Comparison of ENCODE assay signal across 22 mouse cellular contexts in genomic region chr13:19794486-19794885, GRCm38 (mm10). TPM values are rescaled to one million over a fixed set of nuclear protein-coding genes. Genes with fewer than 3 reads are reported as not detected.
A peak's percentile ranks its signal among the peaks of the same experiment; 100 is the strongest.
DNase-seq lines count a peak whose midpoint lies in the region; ATAC-seq and TF ChIP-seq lines count a peak whose summit lies in the region.
"Had no signal": no experiment of that assay in that cellular context is flagged by ENCODE, and none has a peak within 500 bp of the region (broad histone marks: within the 10 kb centered on the region; RNA-seq: fewer than 3 reads in every experiment).

No protein-coding gene starts in this region.

- 49% methylated on average over 6 of the region's 6 CpGs for WGBS in forebrain, embryonic 14.5 days
- WGBS in forebrain, embryonic 10.5 days: 77% methylated on average over 6 of the region's 6 CpGs
- 52% methylated on average over 6 of the region's 6 CpGs for WGBS in spleen, adult 2 months

- no peaks in the 10 kb centered on the region for H3K36me3 ChIP-seq in forebrain, embryonic 14.5 days (ENCODE audit: control insufficient read depth, insufficient read depth, low read length)
- no peaks in the 10 kb centered on the region for H3K36me3 ChIP-seq in forebrain, embryonic 10.5 days (replicated peaks)
- no peaks in the 10 kb centered on the region for H3K36me3 ChIP-seq in spleen, adult 2 months (ENCODE audit: control insufficient read depth, insufficient read depth, low read length)
- H3K36me3 ChIP-seq in splenic B cell, adult 2 months (ENCODE audit: control insufficient read depth, insufficient read depth, low read length, poor library complexity, severe bottlenecking): no peaks in the 10 kb centered on the region
- H3K36me3 ChIP-seq: embryonic facial prominence, embryonic 13.5 days; heart, embryonic 12.5 days; neural tube, embryonic 12.5 days had no signal

- intact Hi-C loops in left cerebral cortex, postnatal 25 days (cut with DNase I): no loop called here

- 0 out of 2 replicates have a peak, but pooled peaks have one; percentile 7 for ATAC-seq in forebrain, embryonic 14.5 days
- ATAC-seq: inflammation-experienced regulatory T-cells, adult 6 months had no signal

- TF ChIP-seq CTCF in spleen, adult 2 months (IDR thresholded peaks at IDR 0.05; ENCODE audit: extremely low read depth, insufficient read depth, insufficient read length, insufficient replicate concordance): no peak

- no peaks in the 10 kb centered on the region for H3K27me3 ChIP-seq in forebrain, embryonic 14.5 days (replicated peaks; ENCODE audit: control insufficient read depth, insufficient read depth, low read length)
- H3K27me3 ChIP-seq in forebrain, embryonic 10.5 days (ENCODE audit: poor library complexity, severe bottlenecking): no peaks in the 10 kb centered on the region
- no peaks in the 10 kb centered on the region for H3K27me3 ChIP-seq in spleen, adult 2 months (ENCODE audit: control insufficient read depth, insufficient read depth, low read length)
- no peaks in the 10 kb centered on the region for H3K27me3 ChIP-seq in splenic B cell, adult 2 months (ENCODE audit: control insufficient read depth, insufficient read depth, low read length, poor library complexity, severe bottlenecking)
- H3K27me3 ChIP-seq: embryonic facial prominence, embryonic 13.5 days; heart, embryonic 12.5 days; neural tube, embryonic 12.5 days had no signal

- H3K4me3 ChIP-seq in forebrain, embryonic 14.5 days (ENCODE audit: low read depth, low read length): no peak overlapping the region
- H3K4me3 ChIP-seq in forebrain, embryonic 10.5 days: no peak overlapping the region
- no peak overlapping the region for H3K4me3 ChIP-seq in spleen, adult 2 months (ENCODE audit: extremely low read depth, insufficient read depth, insufficient read length)
- H3K4me3 ChIP-seq: embryonic facial prominence, embryonic 13.5 days; heart, embryonic 12.5 days; neural tube, embryonic 12.5 days had no signal

- H3K4me1 ChIP-seq in forebrain, embryonic 14.5 days (ENCODE audit: control insufficient read depth, insufficient read depth, low read length): no peaks in the 10 kb centered on the region
- H3K4me1 ChIP-seq in forebrain, embryonic 10.5 days: peaks cover 6% of the 10 kb centered on the region; the same call in 1 of the 2 replicates
- peaks cover 3% of the 10 kb centered on the region; the same call in 1 of the 2 replicates for H3K4me1 ChIP-seq in spleen, adult 2 months (ENCODE audit: control insufficient read depth, insufficient read depth, insufficient read length)
- H3K4me1 ChIP-seq: embryonic facial prominence, embryonic 13.5 days; heart, embryonic 12.5 days; neural tube, embryonic 12.5 days had no signal

- no peak for TF ChIP-seq POLR2A in spleen, adult 2 months (IDR thresholded peaks at IDR 0.05; ENCODE audit: low read depth, low read length)

- H3K9me3 ChIP-seq in forebrain, embryonic 14.5 days (replicated peaks; ENCODE audit: control insufficient read depth, low read length): no peaks in the 10 kb centered on the region
- H3K9me3 ChIP-seq in forebrain, embryonic 10.5 days: no peaks in the 10 kb centered on the region
- H3K9me3 ChIP-seq: embryonic facial prominence, embryonic 13.5 days; heart, embryonic 12.5 days; neural tube, embryonic 12.5 days had no signal

- no peak for DNase-seq in forebrain, embryonic 14.5 days (ENCODE audit: low spot score)
- no peak for DNase-seq in forebrain, embryonic 10.5 days (ENCODE audit: extremely low spot score, low spot score)
- peak; percentile 18 for DNase-seq in spleen, adult 2 months (ENCODE audit: low read depth in 1 of 2, low spot score in 2 of 2)
- no peak for DNase-seq in spleen, postnatal 14 days (ENCODE audit: low spot score in 2 of 2)
- peak; percentile 46 for DNase-seq in lung, postnatal 25 days (ENCODE audit: low spot score)
- peak; percentile 68 for DNase-seq in splenic B cell, adult 2 months (ENCODE audit: low read depth, low spot score)
- no peak for DNase-seq in ovary, adult 18-20 months (ENCODE audit: low spot score)
- no peak for DNase-seq in left cerebral cortex, postnatal 25 days (ENCODE audit: low spot score in 2 of 2)
- DNase-seq: adrenal gland, adult 2 months; cerebellum, adult 18-20 months; gastrocnemius, postnatal 36 days; heart, postnatal 4 days; kidney, postnatal 10 days; layer of hippocampus, adult 9-11 months; liver had no signal

- H3K27ac ChIP-seq in forebrain, embryonic 14.5 days (ENCODE audit: low read depth, low read length): no peak overlapping the region
- H3K27ac ChIP-seq in forebrain, embryonic 10.5 days: no peak overlapping the region
- no peak overlapping the region for H3K27ac ChIP-seq in spleen, adult 2 months (ENCODE audit: insufficient read depth, low read length)
- H3K27ac ChIP-seq: embryonic facial prominence, embryonic 13.5 days; macrophage; neural tube, embryonic 12.5 days had no signal

- H3K4me2 ChIP-seq in forebrain, embryonic 14.5 days (ENCODE audit: low read length): no peak overlapping the region
- H3K4me2 ChIP-seq: embryonic facial prominence, embryonic 13.5 days; heart, embryonic 12.5 days; neural tube, embryonic 12.5 days had no signal

- H3K9ac ChIP-seq in forebrain, embryonic 14.5 days (ENCODE audit: low read length): no peak overlapping the region
- H3K9ac ChIP-seq: embryonic facial prominence, embryonic 13.5 days; heart, embryonic 12.5 days; neural tube, embryonic 12.5 days had no signal

RNA-seq across cellular contexts. Expression of gene Gpr141, which starts 29.6 kb away (rescaled TPM):
- polyA plus RNA-seq in forebrain, embryonic 14.5 days (2014; fragmentation: Nextera tagmentation; extraction: Ambion mirVana): 0.23 and 0.47 TPM in 2 replicates
- 0.05 and 0.17 TPM in 2 replicates for polyA plus RNA-seq in forebrain, embryonic 10.5 days (2016; fragmentation: Nextera tagmentation; extraction: Ambion mirVana)
- 1.9 and 2.5 TPM in 2 replicates for polyA plus RNA-seq in spleen, adult 2 months (2012; rRNA removed)
- total RNA-seq in left cerebral cortex, postnatal 25 days (2021): not detected
- total RNA-seq: ES-E14; gastrocnemius, postnatal 36 days had no signal
- polyA plus RNA-seq: adrenal gland, adult 2 months; cortical plate, adult 2 months had no signal

Comparison
In these comparisons a context has a peak if more than half of its experiments do, and no peak if none do; other contexts are left out.
1. DNase-seq: peak in spleen, adult 2 months (2 of 2), lung, postnatal 25 days (single experiment) and splenic B cell, adult 2 months (single experiment); none in forebrain, embryonic 14.5 days (single experiment), forebrain, embryonic 10.5 days (single experiment), spleen, postnatal 14 days (0 of 2), ovary, adult 18-20 months (single experiment) and left cerebral cortex, postnatal 25 days (0 of 2).